Mouse (Mus musculus): ENCODE measurements around the gene Mapk3.

Gene Mapk3

GRCm38 (mm10) chr7:126802134-126802889 lies 42.9 kb downstream of the Mapk3 start:
- no peak for DNase-seq (ENCODE audit: low spot score in 2 of 2)

- DNase-seq (ENCODE audit: low spot score in 2 of 2): no peak
Observed at GRCm38 (mm10) chr7:126803181-126803580, 43.8 kb downstream of the Mapk3 start.

- DNase-seq (ENCODE audit: low spot score in 2 of 2): no peak
Observed at GRCm38 (mm10) chr7:126803751-126804150, 44.4 kb downstream of the Mapk3 start.

GRCm38 (mm10) chr7:126806956-126807355 lies 47.6 kb downstream of the Mapk3 start:
- DNase-seq (ENCODE audit: low spot score in 2 of 2): no peak

- DNase-seq (ENCODE audit: low spot score in 2 of 2): no peak
Observed at GRCm38 (mm10) chr7:126807405-126807804, 48.0 kb downstream of the Mapk3 start.

- peak; percentile 79 to 81 for DNase-seq (ENCODE audit: low spot score in 2 of 2)
Observed at GRCm38 (mm10) chr7:126808703-126809455, 49.5 kb downstream of the Mapk3 start.

- DNase-seq (ENCODE audit: low spot score in 2 of 2): no peak
Observed at GRCm38 (mm10) chr7:126809723-126810369, 50.4 kb downstream of the Mapk3 start.

Data from urinary bladder, adult 18-20 months (tissue).